21 mouse cellular contexts compared by ENCODE assay signal in the genomic region with DNA sequence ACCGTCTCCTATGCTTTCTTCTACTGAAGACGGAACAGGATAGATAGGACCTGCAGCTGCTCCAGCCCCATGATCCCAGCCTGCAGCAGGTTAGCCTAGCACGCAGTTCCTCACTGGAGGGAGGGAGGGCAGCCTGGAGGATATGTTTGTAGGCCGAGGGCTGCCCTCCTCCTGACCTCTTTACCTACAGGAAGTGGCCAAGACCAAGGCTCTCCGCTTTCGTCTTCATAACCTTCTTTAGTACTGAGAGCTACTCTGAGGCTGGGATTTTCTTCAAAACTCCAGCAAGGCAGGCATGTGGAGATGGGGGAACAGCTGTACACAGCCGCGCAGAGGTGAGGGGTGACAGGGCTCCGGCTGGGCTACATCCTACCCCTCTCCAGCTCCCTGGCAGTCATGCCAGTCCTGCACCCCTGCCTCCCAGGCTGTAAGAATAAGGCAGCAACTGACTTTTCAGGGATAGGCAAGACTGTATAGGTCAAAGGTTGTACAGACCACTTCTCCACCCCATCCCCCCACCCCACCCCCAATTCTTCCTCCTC. TPM values are rescaled to one million over a fixed set of nuclear protein-coding genes. Genes with fewer than 3 reads are reported as not detected.
DNase-seq lines count a peak whose midpoint lies in the region; ATAC-seq lines count a peak whose summit lies in the region.
"Had no signal": no experiment of that assay in that cellular context is flagged by ENCODE, and none has a peak within 500 bp of the region (broad histone marks: within the 10 kb centered on the region; RNA-seq: fewer than 3 reads in every experiment).

No protein-coding gene starts in this region.

- H3K36me3 ChIP-seq in kidney, embryonic 14.5 days (ENCODE audit: control insufficient read depth, insufficient read depth, low read length): no peaks in the 10 kb centered on the region
- H3K36me3 ChIP-seq: G1E; heart, embryonic 13.5 days; neural tube, embryonic 13.5 days had no signal

- no peak overlapping the region for H3K4me3 ChIP-seq in kidney, embryonic 14.5 days (ENCODE audit: low read length)
- H3K4me3 ChIP-seq: forebrain, embryonic 13.5 days; heart, embryonic 13.5 days; neural tube, embryonic 13.5 days had no signal

- ATAC-seq in kidney, embryonic 14.5 days (ENCODE audit: low FRiP score, low TSS enrichment): no peak
- ATAC-seq: forebrain, embryonic 13.5 days; hindbrain, embryonic 16.5 days; liver, postnatal 0 days had no signal

- H3K9me3 ChIP-seq in kidney, embryonic 14.5 days (ENCODE audit: control insufficient read depth, low read length): no peaks in the 10 kb centered on the region
- H3K9me3 ChIP-seq: forebrain, embryonic 13.5 days; G1E; heart, embryonic 13.5 days; neural tube, embryonic 13.5 days had no signal

- H3K27me3 ChIP-seq in kidney, embryonic 14.5 days (ENCODE audit: control insufficient read depth, insufficient read depth, low read length): no peaks in the 10 kb centered on the region
- H3K27me3 ChIP-seq: forebrain, embryonic 13.5 days; neural tube, embryonic 13.5 days had no signal

- no peak overlapping the region for H3K4me2 ChIP-seq in kidney, embryonic 14.5 days (replicated peaks; ENCODE audit: low read depth, low read length)
- H3K4me2 ChIP-seq: forebrain, embryonic 13.5 days; heart, embryonic 13.5 days; midbrain, embryonic 11.5 days; neural tube, embryonic 13.5 days had no signal

- H3K9ac ChIP-seq in kidney, embryonic 14.5 days (ENCODE audit: low read depth, low read length): no peak overlapping the region
- H3K9ac ChIP-seq: forebrain, embryonic 13.5 days; heart, embryonic 13.5 days; liver, postnatal 0 days; neural tube, embryonic 13.5 days had no signal

- WGBS in kidney, embryonic 14.5 days: 57% methylated on average over 9 of the region's 9 CpGs

- H3K27ac ChIP-seq in kidney, embryonic 14.5 days (ENCODE audit: low read depth, low read length): no peak overlapping the region
- H3K27ac ChIP-seq: forebrain, embryonic 13.5 days; heart, embryonic 13.5 days; neural tube, embryonic 13.5 days had no signal

- DNase-seq in kidney, postnatal 10 days: peak; percentile 63
- peak; percentile 18 for DNase-seq in thymus, postnatal 4 days
- DNase-seq in thymus, postnatal 36 days: no peak
- peak; percentile 58 for DNase-seq in lung, postnatal 10 days
- no peak for DNase-seq in gastrocnemius, postnatal 4 days (ENCODE audit: low spot score in 2 of 2)
- no peak for DNase-seq in embryo, embryonic 11 days
- DNase-seq: cerebellum, adult 9-11 months; gastrocnemius, postnatal 25 days; heart, postnatal 4 days; kidney, adult 9 months; layer of hippocampus, adult 9-11 months; liver; liver, postnatal 0 days; right cerebral cortex, postnatal 14 days had no signal

- H3K4me1 ChIP-seq in kidney, embryonic 14.5 days (ENCODE audit: control insufficient read depth, insufficient read depth, low read length): 0 out of 2 replicates have a peak, but pooled peaks cover 2% of the 10 kb centered on the region
- H3K4me1 ChIP-seq: forebrain, embryonic 13.5 days; neural tube, embryonic 13.5 days had no signal

RNA-seq across cellular contexts. Expression of a gene that starts 19.9 kb away (rescaled TPM):
- 26.1 and 33.4 TPM in 2 replicates for polyA plus RNA-seq in kidney, embryonic 14.5 days (2014; fragmentation: Nextera tagmentation; extraction: Ambion mirVana)
- 10 to 100 TPM; 14.7 to 18.7 TPM for total RNA-seq in gastrocnemius, postnatal 4 days (2021)

Comparison
In these comparisons a context has a peak if more than half of its experiments do, and no peak if none do; other contexts are left out.
1. DNase-seq: peak in kidney, postnatal 10 days (single experiment), thymus, postnatal 4 days (single experiment) and lung, postnatal 10 days (single experiment); none in thymus, postnatal 36 days (0 of 2), gastrocnemius, postnatal 4 days (0 of 2) and embryo, embryonic 11 days (single experiment).